Mouse (Mus musculus): ENCODE results near the gene Ppp2r5c. TPM values are rescaled to one million over a fixed set of nuclear protein-coding genes. Genes with fewer than 3 reads are reported as not detected.

The Ppp2r5c gene
- polyA plus RNA-seq, 1 experiment = 43.6 TPM

DNA sequence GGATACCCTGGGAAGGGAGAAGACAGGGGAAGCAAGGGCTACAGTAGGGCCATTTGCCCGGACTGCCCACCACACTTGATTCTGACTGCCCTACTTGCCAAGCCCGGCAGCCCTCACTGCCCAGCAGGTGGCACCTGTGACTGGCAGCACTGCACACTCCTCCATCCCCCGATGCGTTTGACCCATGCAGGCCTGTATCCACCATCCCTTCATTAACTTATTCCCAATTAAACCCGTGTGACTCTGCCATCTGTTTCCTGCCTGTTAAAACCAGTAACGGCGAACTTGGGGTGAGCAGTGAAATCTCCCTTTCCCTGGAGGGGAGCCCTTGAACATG lies 9.6 kb upstream of the Ppp2r5c start:
- WGBS = 53% methylated on average over 7 of the region's 7 CpGs

DNA sequence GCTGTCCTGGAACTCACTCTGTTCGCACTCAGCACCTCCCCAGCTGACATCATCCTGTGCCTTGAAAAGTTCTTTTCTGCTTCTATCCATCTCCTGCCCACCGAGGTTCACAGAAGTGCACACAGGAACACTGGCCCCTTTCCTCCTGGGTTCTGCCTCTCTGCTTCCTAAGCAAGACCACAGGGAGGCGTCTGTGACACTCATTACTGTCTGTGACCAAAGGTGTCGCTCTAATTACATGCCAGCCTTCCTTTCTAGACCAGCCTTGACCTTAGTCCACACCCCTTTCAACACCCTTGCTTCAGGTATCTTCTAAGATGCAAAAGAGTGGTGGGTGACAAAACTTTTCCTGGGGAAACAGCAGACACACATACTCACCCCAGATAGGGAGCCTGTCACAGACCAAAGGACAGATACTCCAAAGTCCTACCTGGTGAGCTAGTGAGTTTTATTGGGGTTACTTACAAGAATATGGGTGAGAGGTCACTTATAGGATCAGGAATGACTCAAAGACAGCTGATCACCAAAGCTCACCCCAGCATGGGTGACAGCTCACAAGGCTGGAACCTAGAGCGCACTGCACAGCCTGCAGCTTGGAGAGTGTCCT lies 8.4 kb upstream of the Ppp2r5c start:
- 44% methylated on average over 5 of the region's 5 CpGs for WGBS

More for the DNA sequence above, 9.6 kb upstream of the Ppp2r5c start:
- DNase-seq (ENCODE audit: low read depth, low spot score) = no peak

DNA sequence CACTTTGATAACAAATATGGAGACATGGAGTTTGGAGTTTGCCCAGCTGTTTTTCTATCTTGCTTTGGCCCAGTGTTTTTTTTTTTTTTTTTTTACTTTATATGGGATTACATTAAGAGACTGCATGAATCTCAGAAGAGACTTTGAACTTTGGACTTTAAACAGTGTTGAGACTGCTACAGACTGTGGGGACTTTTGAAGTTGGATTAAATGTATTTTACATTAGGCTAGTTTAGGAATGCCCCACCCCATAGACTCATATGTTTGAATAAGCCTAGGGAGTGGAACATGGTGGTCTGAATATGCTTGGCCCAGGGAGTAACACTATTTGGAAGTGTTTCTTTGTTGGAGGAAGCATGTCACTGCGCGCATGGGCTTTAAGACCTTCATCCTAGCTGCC lies 4.7 kb upstream of the Ppp2r5c start:
- WGBS = 47% methylated on average over 2 of the region's 2 CpGs
- DNase-seq (ENCODE audit: low read depth, low spot score) = no peak

More for the DNA sequence above, 8.4 kb upstream of the Ppp2r5c start:
- no peak for DNase-seq (ENCODE audit: low read depth, low spot score)

DNA sequence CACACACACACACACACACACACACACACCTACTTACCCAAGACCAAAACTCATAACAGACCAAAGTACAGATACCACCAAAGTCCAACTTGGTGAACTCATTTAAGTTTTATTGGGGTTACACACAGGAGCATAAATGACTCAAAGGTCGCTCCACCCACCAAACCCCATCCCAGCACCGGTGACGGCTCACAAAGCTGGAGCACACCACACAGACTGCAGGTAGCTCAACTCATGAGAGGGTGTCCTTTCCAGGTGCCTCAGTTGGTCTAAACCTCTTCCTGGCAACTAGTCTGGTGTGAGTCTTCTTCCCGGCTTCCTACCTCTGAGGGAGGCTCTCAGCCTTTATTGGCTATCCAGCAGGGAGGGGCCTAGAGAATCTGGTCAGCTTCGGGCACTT lies 2.4 kb upstream of the Ppp2r5c start:
- 12% methylated on average over 5 of the region's 5 CpGs for WGBS
- DNase-seq (ENCODE audit: low read depth, low spot score) = peak; percentile 70

DNA sequence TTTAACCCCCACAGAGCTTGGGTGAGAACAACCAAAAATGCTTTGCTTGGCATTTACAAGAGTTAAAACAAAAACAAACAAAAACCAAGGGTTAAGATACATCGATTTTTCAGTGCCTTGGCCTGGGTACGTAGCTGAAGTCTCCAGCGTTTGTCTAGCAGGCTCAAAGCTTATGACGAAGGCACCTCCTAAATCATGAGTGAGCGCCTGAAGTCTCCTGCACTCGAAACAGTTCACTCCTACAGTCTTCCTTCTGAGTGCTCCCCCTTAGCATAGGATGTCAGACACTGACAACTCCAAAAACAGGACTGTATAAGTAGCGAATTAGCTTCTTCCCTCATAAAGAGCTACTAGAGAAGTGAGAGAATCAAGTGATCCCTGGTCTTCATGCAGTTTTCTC lies 1.1 kb upstream of the Ppp2r5c start:
- no peak for DNase-seq (ENCODE audit: low read depth, low spot score)
- 33% methylated on average over 7 of the region's 7 CpGs for WGBS

DNA sequence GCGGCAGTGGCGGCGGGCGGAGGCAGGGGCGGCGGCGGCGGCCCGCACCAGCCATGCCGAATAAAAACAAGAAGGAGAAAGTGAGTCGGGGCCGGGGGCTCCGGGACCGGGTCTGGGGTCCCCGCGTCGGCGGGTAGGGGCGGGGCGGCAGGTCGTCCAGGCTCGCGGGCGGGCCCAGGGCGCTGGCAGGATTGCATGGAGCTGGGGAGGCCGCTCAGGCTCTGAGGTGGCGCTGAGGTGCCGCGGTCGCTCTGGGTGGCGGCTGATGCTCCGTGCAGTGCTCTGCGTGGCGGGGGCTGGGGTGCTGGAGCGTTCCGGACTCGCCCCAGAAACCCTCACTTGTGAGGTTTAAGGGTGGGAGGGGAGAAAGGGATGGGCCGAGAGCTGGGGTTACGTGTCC lies 386 bp downstream of the Ppp2r5c start:
- no peak for DNase-seq (ENCODE audit: low read depth, low spot score)

DNA sequence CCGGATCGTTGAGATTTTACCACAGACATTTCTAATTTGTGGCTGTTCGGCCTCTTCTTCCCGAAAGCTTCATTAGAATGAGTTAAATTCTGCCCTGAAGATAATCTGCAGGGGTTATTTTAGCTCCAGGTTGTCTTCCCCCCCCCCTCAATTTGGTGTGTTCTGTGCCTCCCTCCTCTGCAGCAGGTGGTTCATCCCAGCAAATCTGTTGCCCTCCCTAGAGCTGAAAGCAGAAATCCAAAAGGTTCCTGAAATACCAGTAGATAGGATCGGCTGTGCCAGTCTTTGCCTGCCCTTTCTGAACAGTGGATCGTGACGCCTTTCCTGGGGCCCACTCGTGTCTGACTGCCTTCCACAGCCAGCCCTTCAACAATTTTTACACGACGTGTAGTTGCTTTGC lies 1.8 kb downstream of the Ppp2r5c start:
- DNase-seq (ENCODE audit: low read depth, low spot score) = no peak
- 92% methylated on average over 10 of the region's 10 CpGs for WGBS

More for the DNA sequence above, 386 bp downstream of the Ppp2r5c start:
- under 1% methylated on average over 33 of the region's 39 CpGs for WGBS

DNA sequence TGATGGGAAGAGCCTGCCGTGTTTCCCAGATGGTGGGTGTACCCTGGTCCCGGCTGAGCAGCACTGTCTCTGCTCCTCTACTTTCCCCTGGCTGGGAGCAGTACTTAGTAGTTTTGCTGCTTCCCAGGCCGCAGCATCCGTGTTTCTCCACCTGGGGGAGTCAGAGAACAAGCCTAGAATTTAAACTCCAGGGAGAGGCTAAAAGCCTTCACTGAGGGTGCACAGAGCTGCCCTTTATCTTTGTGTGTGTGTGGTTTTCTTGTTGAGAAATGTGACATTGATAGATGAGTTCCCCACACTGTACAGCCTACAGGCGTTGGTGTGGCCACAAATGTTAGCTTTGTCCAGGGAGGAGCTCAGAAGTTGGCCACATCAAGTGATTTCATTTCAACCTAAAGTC lies 7.3 kb downstream of the Ppp2r5c start:
- DNase-seq (ENCODE audit: low read depth, low spot score) = no peak
- 10% methylated on average over 5 of the region's 5 CpGs for WGBS

DNA sequence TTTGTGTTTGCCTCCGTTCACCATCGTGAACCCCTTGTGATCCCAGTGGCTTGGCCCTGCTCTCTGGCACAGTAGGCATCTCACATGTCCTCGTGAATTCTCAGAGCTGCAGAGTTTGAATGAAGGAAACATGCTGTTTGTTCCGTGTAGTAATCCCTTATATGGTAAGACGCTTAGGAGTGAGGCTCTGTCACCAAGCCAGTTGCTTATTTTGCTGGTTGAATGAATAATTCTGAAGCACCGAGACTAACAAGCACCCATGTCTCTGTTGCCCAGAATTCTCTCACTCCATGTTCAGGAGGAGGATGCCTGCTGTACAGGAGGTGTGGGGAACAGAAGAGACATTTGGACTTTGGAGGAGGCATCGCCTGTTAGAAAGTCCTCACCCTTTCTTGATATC lies 9.1 kb downstream of the Ppp2r5c start:
- 83% methylated on average over 7 of the region's 7 CpGs for WGBS

DNA sequence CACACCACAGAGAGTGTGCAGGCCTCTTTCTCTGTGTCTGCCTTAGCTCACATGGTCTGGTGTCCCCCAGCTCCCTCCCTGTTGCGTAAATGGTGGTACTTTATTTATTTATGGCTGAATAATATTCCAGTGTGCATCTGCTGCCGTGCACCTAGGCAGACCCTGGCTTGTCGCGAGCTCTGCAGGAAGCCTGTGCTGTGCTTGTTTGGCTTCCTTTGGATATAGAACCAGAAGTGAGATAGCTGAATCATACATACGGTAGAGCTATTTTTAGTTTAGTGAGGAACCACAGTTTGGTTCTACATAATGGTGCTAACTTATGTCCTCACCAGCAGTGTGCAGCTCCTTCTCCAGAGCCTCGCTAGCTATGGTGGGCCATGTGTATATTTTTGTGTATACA lies 11.7 kb downstream of the Ppp2r5c start:
- DNase-seq (ENCODE audit: low read depth, low spot score) = no peak
- 82% methylated on average over 6 of the region's 6 CpGs for WGBS

More for the DNA sequence above, 9.1 kb downstream of the Ppp2r5c start:
- no peak for DNase-seq (ENCODE audit: low read depth, low spot score)

DNA sequence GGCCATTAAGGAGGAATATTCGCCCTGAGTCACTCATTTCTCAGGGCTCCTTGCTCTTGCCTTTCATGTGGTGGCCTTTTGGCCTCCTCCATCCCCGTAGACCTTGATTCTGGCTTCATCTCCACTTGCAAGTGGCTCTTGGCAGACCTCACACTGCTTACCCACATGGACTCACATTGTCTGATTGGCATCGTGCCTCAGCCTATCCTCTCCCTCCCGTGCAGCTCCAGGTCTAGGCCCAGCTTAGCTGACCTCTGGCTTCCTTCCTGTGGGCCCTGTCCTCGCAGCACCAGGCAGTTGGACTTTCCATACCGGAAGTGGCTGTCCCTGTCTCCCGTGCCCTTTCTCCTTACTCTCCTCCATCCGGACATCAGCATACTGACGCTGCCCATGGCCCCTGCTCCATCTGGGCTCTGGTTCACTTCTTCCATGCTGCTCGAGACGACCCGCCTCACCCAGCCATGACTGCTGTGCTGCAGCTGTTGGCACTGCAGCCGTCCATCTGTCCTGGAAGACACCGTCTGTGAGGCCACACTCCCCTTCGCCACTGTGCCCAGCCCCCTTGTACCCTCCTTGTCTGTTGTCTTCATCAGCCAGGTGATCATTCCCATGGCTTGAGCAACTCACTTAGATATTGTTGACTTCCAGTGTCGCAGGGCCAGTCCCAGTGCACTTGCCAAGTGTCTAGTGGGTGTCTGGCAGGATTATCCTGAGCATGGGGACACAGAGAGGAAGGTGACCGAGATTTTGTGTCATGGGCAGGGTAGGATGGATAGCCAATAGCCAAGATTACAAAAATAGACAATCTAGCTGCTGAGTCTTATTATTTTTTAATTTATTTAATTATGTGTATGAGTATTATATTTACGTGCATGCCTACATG lies 13.7 kb downstream of the Ppp2r5c start:
- no peak for DNase-seq (ENCODE audit: low read depth, low spot score)
- WGBS = 81% methylated on average over 18 of the region's 18 CpGs

DNA sequence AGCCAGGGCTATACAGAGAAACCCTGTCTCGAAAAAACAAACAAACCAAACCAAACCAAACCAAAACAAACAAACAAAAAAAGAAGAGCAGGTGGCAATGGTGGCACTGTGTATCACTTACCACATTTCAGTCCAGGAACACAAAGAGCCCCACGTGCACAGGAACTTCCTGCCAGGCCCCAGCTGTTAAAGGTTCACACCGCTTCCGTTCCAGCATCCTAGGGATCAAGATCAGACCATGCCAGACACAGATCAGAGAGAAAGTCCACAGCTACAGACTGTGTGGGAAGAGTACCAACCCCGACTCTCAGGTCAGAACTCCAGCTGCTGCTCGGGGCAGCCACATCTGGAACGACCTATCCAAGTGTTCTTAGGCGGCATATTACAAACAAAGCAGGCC lies 16.8 kb downstream of the Ppp2r5c start:
- 39% methylated on average over 8 of the region's 8 CpGs for WGBS
- no peak for DNase-seq (ENCODE audit: low read depth, low spot score)

DNA sequence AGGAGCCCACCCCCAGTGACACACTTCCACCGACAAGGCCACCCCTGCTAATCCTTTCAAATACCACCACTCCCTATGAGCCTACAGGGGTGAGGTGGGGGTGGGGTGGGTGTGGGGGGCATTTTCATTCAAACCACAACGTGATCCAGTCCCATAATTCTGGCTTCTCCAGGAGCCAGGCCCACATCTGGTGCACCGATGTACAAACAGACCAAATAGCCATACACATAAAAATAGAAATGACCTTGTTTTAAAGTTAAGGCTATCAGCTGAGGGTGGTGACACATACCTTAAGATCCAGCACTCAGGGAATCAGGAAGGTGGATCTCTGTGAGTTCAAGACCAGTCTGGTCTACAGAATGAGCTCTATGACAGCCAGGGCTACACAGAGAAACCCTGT lies 24.5 kb downstream of the Ppp2r5c start:
- 80% methylated on average over 3 of the region's 3 CpGs for WGBS

DNA sequence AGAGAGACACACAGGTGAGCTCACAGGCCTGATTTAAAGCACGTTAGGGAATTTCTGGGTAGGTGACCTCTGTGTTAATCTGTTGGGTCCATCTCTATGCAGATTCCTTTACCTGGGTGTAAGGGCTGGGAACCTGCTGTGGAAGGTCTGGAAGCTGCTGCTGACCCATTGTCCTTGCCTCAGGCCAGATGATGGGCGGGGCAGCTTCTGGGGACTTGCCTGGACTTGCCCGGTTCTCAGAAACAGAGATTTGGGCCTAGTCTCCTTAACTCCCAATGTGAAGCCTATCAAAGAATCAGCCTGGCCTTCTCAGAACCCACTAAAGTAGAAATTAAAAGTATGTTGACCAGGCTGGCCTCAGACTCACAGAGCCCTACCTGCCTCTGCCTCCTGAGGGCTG lies 25.3 kb downstream of the Ppp2r5c start:
- DNase-seq (ENCODE audit: low read depth, low spot score) = no peak
- WGBS = 81% methylated on average over 3 of the region's 3 CpGs

More for the DNA sequence above, 24.5 kb downstream of the Ppp2r5c start:
- DNase-seq (ENCODE audit: low read depth, low spot score) = no peak

DNA sequence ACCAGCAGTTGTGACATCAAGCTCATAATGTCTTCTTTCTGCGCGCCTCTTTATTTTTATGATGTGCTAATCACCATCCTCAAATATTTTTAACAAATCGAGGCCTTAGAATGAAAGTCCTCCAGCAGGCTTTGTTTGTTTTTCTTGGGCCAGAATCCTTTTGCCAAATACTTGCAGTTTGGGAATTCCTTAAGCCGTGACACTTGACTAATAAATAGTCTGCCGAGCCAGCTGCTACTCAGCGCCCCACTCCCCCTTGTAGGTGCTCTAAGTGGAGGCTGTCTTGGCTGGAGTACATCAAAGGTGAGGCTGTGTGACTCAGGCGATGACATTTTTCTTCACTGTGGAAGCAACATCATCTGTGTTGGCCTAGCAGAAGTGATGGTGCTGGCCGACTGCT lies 27.6 kb downstream of the Ppp2r5c start:
- 62% methylated on average over 8 of the region's 8 CpGs for WGBS
- DNase-seq (ENCODE audit: low read depth, low spot score) = no peak

DNA sequence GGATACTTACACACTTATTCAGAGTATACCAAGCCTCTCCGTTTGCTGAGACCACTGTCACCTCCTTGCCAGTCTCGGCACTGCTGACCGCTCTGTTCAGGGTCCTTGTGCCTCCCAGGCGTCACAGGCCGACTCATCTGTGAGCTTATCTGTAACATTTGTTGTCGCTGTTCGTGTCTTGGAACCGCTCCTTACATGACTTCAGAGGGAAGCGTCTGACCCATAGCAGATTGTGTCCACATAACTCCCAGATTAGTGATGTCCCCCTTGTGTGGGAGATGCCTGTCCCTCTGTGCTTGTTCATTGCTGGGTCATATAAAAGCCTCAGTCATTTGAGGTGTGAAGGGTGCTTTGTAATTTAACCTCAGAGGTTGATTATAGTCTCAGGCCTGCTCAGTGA lies 29.6 kb downstream of the Ppp2r5c start:
- 89% methylated on average over 9 of the region's 9 CpGs for WGBS
- no peak for DNase-seq (ENCODE audit: low read depth, low spot score)

DNA sequence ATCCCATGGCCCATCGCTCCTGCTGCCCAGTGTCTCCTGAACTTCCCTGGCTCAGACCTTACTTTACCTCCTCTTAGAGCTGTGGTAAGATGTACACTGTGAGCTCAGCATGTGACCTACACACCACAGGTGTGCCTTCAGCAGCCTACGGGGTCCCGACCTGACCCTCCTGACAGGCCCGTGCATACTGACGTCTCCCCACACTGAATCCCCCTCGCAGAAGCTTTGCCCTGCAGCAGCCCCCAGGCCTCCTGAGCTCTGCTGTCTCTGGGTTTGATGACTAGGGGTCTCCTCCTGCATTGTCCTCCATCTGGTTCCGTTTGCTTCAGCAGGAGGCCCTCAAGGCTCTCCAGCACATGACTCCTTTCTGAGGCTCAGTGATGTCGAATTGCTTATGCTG lies 31.0 kb downstream of the Ppp2r5c start:
- no peak for DNase-seq (ENCODE audit: low read depth, low spot score)
- WGBS = 93% methylated on average over 8 of the region's 8 CpGs

DNA sequence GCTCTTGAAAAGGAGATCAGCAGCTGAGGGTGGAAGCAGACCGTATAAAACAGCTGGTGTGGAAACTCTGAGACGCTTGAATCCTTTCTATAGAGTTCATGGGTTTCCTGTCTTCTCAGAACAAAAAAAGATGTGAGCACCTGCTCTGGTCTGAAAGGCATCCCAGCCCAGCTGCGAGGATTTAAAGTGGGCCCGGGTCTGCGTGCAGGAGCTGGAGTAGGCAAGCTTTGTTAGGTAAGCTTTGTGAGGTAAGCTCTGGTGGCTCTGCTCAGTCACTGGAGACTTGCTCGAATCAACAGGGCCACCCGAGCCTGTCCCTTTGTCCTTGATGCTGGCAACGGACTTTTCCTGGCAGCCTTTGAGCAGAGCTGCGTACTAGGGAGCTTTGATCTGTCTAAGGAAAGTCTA lies 31.7 kb downstream of the Ppp2r5c start:
- no peak for DNase-seq (ENCODE audit: low read depth, low spot score)
- WGBS = 87% methylated on average over 9 of the region's 9 CpGs

DNA sequence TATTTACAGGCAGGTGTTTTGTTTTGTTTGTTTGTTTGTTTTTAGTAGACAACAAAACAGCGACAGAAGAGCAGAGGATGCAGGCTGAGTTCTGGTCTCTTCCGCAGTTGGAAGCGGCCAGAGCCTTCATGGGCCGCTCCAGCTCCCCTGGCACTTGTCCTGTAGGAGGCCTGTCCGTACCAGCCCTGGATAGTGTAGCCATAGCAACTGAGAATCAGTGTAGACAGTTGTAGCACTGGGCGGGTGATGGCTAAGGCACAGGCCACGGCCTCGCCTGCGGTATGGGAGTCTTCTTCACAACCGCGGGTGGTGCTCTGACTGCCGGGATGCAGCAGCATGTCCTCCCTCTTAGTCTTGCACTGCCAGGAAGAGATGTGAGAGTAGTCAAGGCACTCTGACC lies 32.3 kb downstream of the Ppp2r5c start:
- WGBS = 94% methylated on average over 12 of the region's 12 CpGs
- DNase-seq (ENCODE audit: low read depth, low spot score) = no peak

DNA sequence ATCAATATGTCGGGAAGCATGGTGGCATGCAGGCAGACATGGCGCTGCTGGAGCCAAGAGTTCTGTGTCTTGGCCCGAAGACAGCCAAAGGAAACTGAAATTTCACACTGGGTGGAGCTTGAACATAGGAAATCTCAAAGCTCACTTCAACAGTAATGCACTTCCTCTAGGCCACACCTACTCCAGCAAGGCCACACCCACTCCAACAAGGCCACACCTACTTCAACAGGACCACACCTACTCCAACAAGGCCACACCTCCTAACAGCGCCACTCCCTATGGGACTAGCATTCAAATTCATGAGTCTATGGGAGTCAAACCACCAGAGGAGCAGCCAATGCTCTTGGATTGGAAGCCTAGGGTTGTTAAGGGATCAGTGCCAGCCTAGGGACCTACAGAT lies 33.8 kb downstream of the Ppp2r5c start:
- DNase-seq (ENCODE audit: low read depth, low spot score) = no peak
- WGBS = 69% methylated on average over 4 of the region's 4 CpGs

DNA sequence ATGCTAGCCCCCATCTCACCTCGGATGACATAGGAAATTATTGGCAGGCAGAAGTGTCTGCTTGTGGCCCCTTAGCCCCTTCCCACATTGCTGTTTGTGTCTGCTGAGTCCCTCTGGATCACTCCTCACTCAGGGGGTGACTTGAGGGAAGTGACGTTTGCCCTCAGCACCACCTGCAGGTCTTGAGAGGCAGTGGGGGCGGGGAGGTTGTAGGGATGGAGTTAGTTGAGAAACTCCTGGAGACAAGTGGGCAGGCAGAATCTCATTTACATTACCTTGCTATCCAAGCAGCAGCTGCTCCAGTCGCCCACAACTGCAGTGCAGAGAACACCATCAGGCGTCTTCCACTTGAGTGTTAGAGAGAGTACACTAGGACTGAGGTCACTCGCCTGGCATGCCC lies 36.8 kb downstream of the Ppp2r5c start:
- 68% methylated on average over 6 of the region's 6 CpGs for whole genome bisulfite sequencing
- DNase-seq (ENCODE audit: low read depth, low spot score) = no peak

Measured in large intestine, adult 2 months (tissue).